Mouse (Mus musculus) spleen, adult 2 months (tissue): ENCODE results near the gene Dpyd.

Experiments
- CTCF ChIP-seq: fragments of 200-500 bp; IDR thresholded peaks from 2 replicates; pipeline ENCODE4 v1.5.1; 2011; ENCODE audit warnings: mild to moderate bottlenecking, inconsistent platforms; ENCODE audit not compliant: insufficient read depth, insufficient read length, insufficient replicate concordance; ENCODE audit errors: extremely low read depth
- POLR2A ChIP-seq: fragments of 200-500 bp; IDR thresholded peaks from 2 replicates; pipeline ENCODE4 v1.6.1; 2011; ENCODE audit warnings: low read depth, low read length, inconsistent platforms

- TF ChIP-seq CTCF = no peak
- no peak for TF ChIP-seq POLR2A
Measured at GRCm38 (mm10) chr3:119243181-119243580, 681.3 kb downstream of the Dpyd start.
